Mouse (Mus musculus) lung, adult 2 months (tissue): ENCODE measurements at regions not wholly inside any gene's neighbourhood (a gene's known extent, or its start where the extent isn't known, plus 50 kb on each side); places are given as distances from the start of the nearest gene placed in this dataset.
"Not testable (repeated sequence)": the region's sequence is repeated elsewhere in the genome, so short reads cannot be mapped to it uniquely, and the experiment has no call there.

Experiments
- CTCF ChIP-seq: fragments of 200-500 bp; IDR thresholded peaks from 2 replicates; pipeline ENCODE4 v1.5.1; 2011; ENCODE audit warnings: mild to moderate bottlenecking, low read length, control low read depth; ENCODE audit not compliant: insufficient read depth
- POLR2A ChIP-seq: fragments of 200-500 bp; IDR thresholded peaks from 2 replicates; pipeline ENCODE4 v1.6.1; 2011; ENCODE audit warnings: low read depth, mild to moderate bottlenecking, control low read depth, low read length, borderline replicate concordance; ENCODE audit errors: extremely low read depth

DNA sequence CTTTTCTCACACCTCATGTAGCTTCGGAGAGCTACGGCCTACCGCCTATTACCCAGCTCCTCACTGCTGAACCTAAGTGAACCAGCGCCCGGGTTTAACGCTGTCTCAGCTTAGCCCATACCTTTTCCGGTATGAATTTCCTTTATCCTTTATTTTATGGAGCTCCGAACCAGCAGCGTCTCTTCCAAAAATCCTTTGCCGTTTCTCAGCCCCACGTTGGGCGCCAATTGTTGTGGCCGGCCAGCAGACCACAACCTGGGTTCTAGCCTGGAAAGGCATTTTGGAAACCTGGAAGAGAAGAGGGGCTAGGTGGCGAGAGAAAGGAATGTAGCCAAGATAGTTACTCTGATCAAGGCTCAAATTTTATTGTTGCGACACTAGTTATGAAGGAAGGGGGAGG lies 85.5 kb upstream of the Lemd2 start:
- TF ChIP-seq CTCF, POLR2A: not testable (repeated sequence)
